Mouse (Mus musculus) ES-E14 (cell line): ENCODE data around the gene 4931422A03Rik. TPM values are rescaled to one million over a fixed set of nuclear protein-coding genes. Genes with fewer than 3 reads are reported as not detected.

Experiments used
- DNase-seq: peaks from one replicate; pipeline ENCODE4 v3.0.0-alpha.2; 2013; ENCODE audit warnings: low read depth, low spot score
- H3K27ac ChIP-seq: 2 replicates; pipeline ENCODE4 v1.5.1; 2012; ENCODE audit warnings: low read depth, mild to moderate bottlenecking, low read length, moderate library complexity, mixed read lengths; ENCODE audit not compliant: poor library complexity, insufficient read depth, severe bottlenecking
- H3K36me3 ChIP-seq: 2 replicates; pipeline ENCODE4 v1.6.1; 2012; ENCODE audit warnings: mild to moderate bottlenecking, low read length, moderate library complexity, mixed read lengths; ENCODE audit not compliant: control insufficient read depth, poor library complexity, insufficient read depth, severe bottlenecking
- H3K4me1 ChIP-seq, 2 experiments: fragments of 150-350 bp in 1 of 2; sonication (generic) in 1 of 2; 2 replicates each; pipeline ENCODE4 v1.6.1; 2012; ENCODE audit warnings: low read length in 2 of 2, mild to moderate bottlenecking in 1 of 2, mixed read lengths in 1 of 2; ENCODE audit not compliant: control insufficient read depth in 2 of 2, insufficient read depth in 2 of 2, poor library complexity in 1 of 2
- H3K4me3 ChIP-seq, 2 experiments: fragments of 150-350 bp in 1 of 2; sonication (generic) in 1 of 2; 2 replicates each; pipeline ENCODE4 v1.5.1; 2012; ENCODE audit warnings: low read length in 2 of 2, low read depth in 1 of 2, mild to moderate bottlenecking in 1 of 2, mixed read lengths in 1 of 2; ENCODE audit not compliant: insufficient read depth in 1 of 2, poor library complexity in 1 of 2, severe bottlenecking in 1 of 2
- H3K9ac ChIP-seq: 2 replicates; pipeline ENCODE4 v1.6.1; 2012; ENCODE audit warnings: low read depth, mild to moderate bottlenecking, low read length, mixed read lengths; ENCODE audit not compliant: poor library complexity, insufficient read depth, severe bottlenecking
- H3K9me3 ChIP-seq: fragments of 150-350 bp; sonication (generic); 2 replicates; pipeline ENCODE4 v1.6.1; 2012; ENCODE audit warnings: low read depth, mild to moderate bottlenecking, low read length; ENCODE audit not compliant: control insufficient read depth, insufficient read depth
- CHD2 ChIP-seq: IDR thresholded peaks from 2 replicates; pipeline ENCODE4 v1.6.1; 2014; ENCODE audit warnings: mild to moderate bottlenecking, low read depth, low read length, inconsistent platforms
- HCFC1 ChIP-seq: IDR thresholded peaks from 2 replicates; pipeline ENCODE4 v1.6.1; 2012; ENCODE audit warnings: low read length, inconsistent platforms, borderline replicate concordance; ENCODE audit not compliant: insufficient read depth
- MAFK ChIP-seq: IDR thresholded peaks from 2 replicates; pipeline ENCODE4 v1.6.1; 2014; ENCODE audit warnings: mild to moderate bottlenecking, low read depth, low read length, inconsistent platforms; ENCODE audit not compliant: insufficient read depth
- ZC3H11A ChIP-seq: IDR thresholded peaks from 2 replicates; pipeline ENCODE4 v1.6.1; 2012; ENCODE audit warnings: low read depth, mild to moderate bottlenecking, inconsistent platforms, low read length, borderline replicate concordance
- ZNF384 ChIP-seq: IDR thresholded peaks from 2 replicates; pipeline ENCODE4 v1.6.1; 2012; ENCODE audit warnings: low read depth, low read length, inconsistent platforms
- in situ Hi-C, 2 experiments: fragments of 600-800 bp; cut with MboI; formaldehyde crosslinking; loops; one replicate each; pipeline ENCODE4 v1.15.1; 2025; ENCODE audit warnings: low sequenced_read_pairs in 2 of 2, inconsistent platforms in 1 of 2; ENCODE audit not compliant: unreplicated experiment in 2 of 2
- total RNA-seq: library from RNA; depleted of rRNA; stranded (reverse); fragments of 300-350 nt; gene quantifications from 2 replicates; pipeline ENCODE4 v1.2.3, GENCODE M21; 2012

The 4931422A03Rik gene
- total RNA-seq, 1 experiment = 0.54 TPM

DNA sequence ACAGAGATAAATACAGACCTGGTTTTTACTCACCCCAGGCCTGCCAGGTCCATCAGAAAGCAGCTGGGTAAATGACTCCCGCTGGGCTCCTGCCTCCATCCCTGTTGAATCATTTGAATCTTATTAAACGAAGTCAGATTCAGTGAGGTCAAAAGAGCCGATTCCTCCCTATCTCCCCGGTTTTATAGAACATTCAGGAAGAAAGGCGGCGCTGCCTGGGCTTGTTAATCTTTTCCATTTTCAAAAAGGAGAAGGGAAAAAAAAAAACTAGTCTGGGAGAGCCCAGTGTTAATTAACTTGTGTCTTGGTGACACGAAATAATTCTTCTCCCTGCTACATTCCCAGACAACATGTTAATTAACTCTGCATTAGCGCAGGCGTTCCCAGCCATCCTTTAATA lies 50.4 kb downstream of the 4931422A03Rik start:
- no peaks in the 10 kb centered on the region for H3K36me3 ChIP-seq
- no peak overlapping the region for H3K9ac ChIP-seq
- no peaks in the 10 kb centered on the region for H3K9me3 ChIP-seq
- no peak overlapping the region for H3K27ac ChIP-seq
- no peak for DNase-seq
- TF ChIP-seq ZNF384 = no peak
- no peak for TF ChIP-seq HCFC1
- no peak for TF ChIP-seq MAFK
- no peak for TF ChIP-seq CHD2
- no peak for TF ChIP-seq ZC3H11A
- in situ Hi-C loops = loop anchor here in 1 of 2 experiments (10.0 kb wide), 1 partner anchor 103 kb away; no protein-coding TSS in a partner anchor
- no peak overlapping the region for H3K4me3 ChIP-seq
- H3K4me1 ChIP-seq = peaks cover 0 to 2% of the 10 kb centered on the region in 2 experiments; a peak in 1 of 4 replicates

DNA sequence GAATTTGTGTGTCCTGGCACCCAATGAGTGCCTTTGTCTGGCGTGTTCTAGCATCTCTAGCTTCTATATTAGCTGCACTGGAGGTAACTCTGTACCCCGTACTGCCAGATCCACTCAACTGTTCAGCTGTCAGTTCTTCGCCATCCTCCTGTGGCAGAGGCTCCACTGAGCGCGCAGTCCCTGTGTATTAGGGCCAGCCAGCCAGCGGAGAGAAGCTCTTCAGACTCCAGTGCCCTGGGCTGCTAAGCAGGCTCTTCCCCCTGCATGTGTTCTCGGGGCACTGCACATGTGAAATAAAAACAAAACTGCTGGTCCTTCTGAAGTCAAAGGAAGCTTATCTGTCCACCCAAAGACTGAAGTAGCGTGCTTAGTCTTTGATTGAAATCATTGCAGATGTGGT lies 50.9 kb downstream of the 4931422A03Rik start:
- DNase-seq = no peak
- Histone ChIP-seq H3K9me3 (no peaks in the 10 kb centered on the region), H3K4me1 (no peaks in the 10 kb centered on the region), H3K4me3 (no peak overlapping the region), H3K9ac (no peak overlapping the region), H3K36me3 (no peaks in the 10 kb centered on the region), H3K27ac (no peak overlapping the region)
- in situ Hi-C loops = loop anchor here in 1 of 2 experiments (10.0 kb wide), 1 partner anchor 102 kb away; no protein-coding TSS in a partner anchor
- no peak for TF ChIP-seq ZC3H11A
- no peak for TF ChIP-seq HCFC1
- no peak for TF ChIP-seq CHD2
- TF ChIP-seq MAFK = no peak
- no peak for TF ChIP-seq ZNF384

DNA sequence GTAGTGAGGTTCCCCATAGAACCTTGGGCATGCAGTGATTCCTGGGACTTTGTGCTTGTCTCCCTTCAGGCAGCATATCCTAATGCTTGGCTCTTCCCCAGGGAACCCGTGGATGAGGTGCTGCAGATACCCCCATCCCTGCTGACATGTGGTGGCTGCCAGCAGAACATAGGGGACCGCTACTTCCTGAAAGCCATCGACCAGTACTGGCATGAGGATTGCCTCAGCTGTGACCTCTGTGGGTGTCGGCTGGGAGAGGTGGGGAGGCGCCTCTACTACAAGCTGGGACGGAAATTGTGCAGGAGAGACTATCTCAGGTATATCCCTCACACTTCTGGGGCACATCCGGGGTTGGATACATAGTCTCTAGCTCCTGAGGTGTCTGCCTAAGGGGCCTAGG lies 52.3 kb downstream of the 4931422A03Rik start:
- DNase-seq = no peak
- H3K9ac ChIP-seq = no peak overlapping the region
- no peaks in the 10 kb centered on the region for H3K36me3 ChIP-seq
- H3K4me3 ChIP-seq = no peak overlapping the region
- H3K4me1 ChIP-seq = no peaks in the 10 kb centered on the region
- no peaks in the 10 kb centered on the region for H3K9me3 ChIP-seq
- no peak for TF ChIP-seq CHD2
- TF ChIP-seq ZC3H11A = no peak
- no peak for TF ChIP-seq HCFC1
- no peak for TF ChIP-seq MAFK
- TF ChIP-seq ZNF384 = no peak
- no peak overlapping the region for H3K27ac ChIP-seq
- in situ Hi-C loops = loop anchor here in 1 of 2 experiments (10.0 kb wide), 1 partner anchor 101 kb away; no protein-coding TSS in a partner anchor

DNA sequence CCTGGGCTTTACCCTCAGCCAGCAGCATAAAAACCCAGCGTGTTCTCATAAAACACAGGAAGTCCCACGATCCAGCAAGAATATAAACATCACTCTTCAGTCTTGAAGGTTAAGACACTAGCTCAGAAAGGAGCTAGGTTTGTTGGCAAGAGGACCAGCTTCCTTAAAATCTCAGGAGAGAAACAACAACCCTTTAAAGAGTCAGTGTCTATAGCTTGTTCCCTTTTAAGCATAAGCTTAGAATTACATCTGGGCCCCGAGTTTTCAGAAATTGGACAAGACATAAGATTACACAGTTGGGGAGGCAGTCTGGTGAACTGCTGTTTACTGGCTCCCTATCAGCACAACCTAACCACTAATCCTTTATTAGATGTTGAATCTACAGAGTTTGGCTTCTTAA lies 56.3 kb downstream of the 4931422A03Rik start:
- TF ChIP-seq MAFK = no peak
- TF ChIP-seq ZNF384 = no peak
- TF ChIP-seq ZC3H11A = no peak
- no peak for TF ChIP-seq CHD2
- no peak for TF ChIP-seq HCFC1
- H3K27ac ChIP-seq = no peak overlapping the region
- H3K9me3 ChIP-seq = no peaks in the 10 kb centered on the region
- no peaks in the 10 kb centered on the region for H3K36me3 ChIP-seq
- H3K9ac ChIP-seq = no peak overlapping the region
- in situ Hi-C loops = loop anchor here in 1 of 2 experiments (10.0 kb wide), 1 partner anchor 97 kb away; no protein-coding TSS in a partner anchor
- 0 out of 4 replicates have a peak, but pooled peaks cover 0 to 2% of the 10 kb centered on the region in 2 experiments for H3K4me1 ChIP-seq
- H3K4me3 ChIP-seq = no peak overlapping the region
- DNase-seq = no peak
